Mouse (Mus musculus) kidney, postnatal 0 days (tissue): ENCODE measurements around the gene Casc3. TPM values are rescaled to one million over a fixed set of nuclear protein-coding genes. Genes with fewer than 3 reads are reported as not detected.
A peak's percentile ranks its signal among the peaks of the same experiment; 100 is the strongest.

Source experiments
- ATAC-seq: fragments of 200-750 bp; cut with Nextera tagmentation; replicated peaks from 2 replicates; pipeline ENCODE4 v1.8.0; 2017; ENCODE audit warnings: low read depth, moderate number of reproducible peaks, moderate TSS enrichment, moderate library complexity; ENCODE audit not compliant: low FRiP score
- DNase-seq: peaks from one replicate; pipeline ENCODE4 v3.0.0-alpha.2; 2016; ENCODE audit warnings: low spot score
- H3K27ac ChIP-seq: fragments of 300-500 bp; sonication (generic); 2 replicates; pipeline ENCODE4 v1.5.1; 2014; ENCODE audit warnings: mild to moderate bottlenecking
- H3K27me3 ChIP-seq: fragments of 300-500 bp; sonication (generic); 2 replicates; pipeline ENCODE4 v1.6.1; 2014; ENCODE audit warnings: low read length, mixed read lengths; ENCODE audit not compliant: insufficient read depth
- H3K36me3 ChIP-seq: fragments of 300-500 bp; sonication (generic); 2 replicates; pipeline ENCODE4 v1.6.1; 2014; ENCODE audit warnings: low read length, mixed read lengths; ENCODE audit not compliant: insufficient read depth
- H3K4me1 ChIP-seq: fragments of 300-500 bp; sonication (generic); replicated peaks from 2 replicates; pipeline ENCODE4 v1.6.1; 2014; ENCODE audit warnings: antibody characterized with exemption, low read length, mixed read lengths; ENCODE audit not compliant: insufficient read depth
- H3K4me2 ChIP-seq: fragments of 300-500 bp; sonication (generic); 2 replicates; pipeline ENCODE4 v1.6.1; 2014; ENCODE audit warnings: mild to moderate bottlenecking, low read length, moderate library complexity, mixed read lengths
- H3K4me3 ChIP-seq: fragments of 300-500 bp; sonication (generic); replicated peaks from 2 replicates; pipeline ENCODE4 v1.5.1; 2014; ENCODE audit warnings: low read depth, low read length
- H3K9ac ChIP-seq: fragments of 300-500 bp; sonication (generic); 2 replicates; pipeline ENCODE4 v1.6.1; 2014; ENCODE audit warnings: low read depth, low read length
- H3K9me3 ChIP-seq: fragments of 300-500 bp; sonication (generic); replicated peaks from 2 replicates; pipeline ENCODE4 v1.6.1; 2016; ENCODE audit warnings: low read length, inconsistent platforms, mixed read lengths
- CTCF ChIP-seq: IDR thresholded peaks from 2 replicates; pipeline ENCODE4 v1.5.1; 2016; ENCODE audit warnings: antibody characterized with exemption, low read depth, mild to moderate bottlenecking, moderate library complexity
- WGBS: fragments of 180-500 bp; shearing (Covaris S2); extraction: QIAGEN DNeasy Blood & Tissue Kit; methylation state at CpG from one replicate; pipeline ENCODE4 v1.1.7; 2014; 5-methylcytosine and 5-hydroxymethylcytosine counted together
- polyA plus RNA-seq: library from polyadenylated mRNA; unstranded; fragments of >200 nt; fragmentation: Nextera tagmentation; extraction: Ambion mirVana; gene quantifications from 2 replicates; pipeline ENCODE4 v1.2.1, GENCODE M21; 2015

The Casc3 gene
- polyA plus RNA-seq, 1 experiment from 2014 or later, result 25.7 TPM

DNA sequence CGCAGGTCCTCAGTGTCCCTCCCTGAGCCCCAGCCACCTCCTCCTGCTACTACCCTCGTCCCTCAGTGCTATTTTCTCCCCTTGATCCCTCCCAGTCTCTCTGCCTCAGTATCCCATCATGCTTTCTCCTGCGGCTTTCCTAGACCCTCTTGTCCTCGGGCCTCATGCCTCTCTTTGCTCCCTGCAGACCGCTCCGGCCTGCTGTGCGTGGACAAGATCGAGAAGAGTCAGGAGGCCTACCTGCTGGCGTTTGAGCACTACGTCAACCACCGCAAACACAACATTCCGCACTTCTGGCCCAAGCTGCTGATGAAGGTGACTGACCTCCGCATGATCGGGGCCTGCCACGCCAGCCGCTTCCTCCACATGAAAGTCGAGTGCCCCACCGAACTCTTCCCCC, 40.6 kb upstream of the Casc3 start:
- ATAC-seq (no peak), DNase-seq (no peak)
- no peak overlapping the region for H3K4me2 ChIP-seq
- no peak overlapping the region for H3K9ac ChIP-seq
- H3K9me3 ChIP-seq, result no peaks in the 10 kb centered on the region
- peaks cover 26% of the 10 kb centered on the region for H3K36me3 ChIP-seq
- H3K27ac ChIP-seq, result no peak overlapping the region
- H3K27me3 ChIP-seq, result no peaks in the 10 kb centered on the region
- no peak for TF ChIP-seq CTCF
- no peak overlapping the region for H3K4me3 ChIP-seq
- 75% methylated on average over 18 of the region's 18 CpGs for WGBS
- H3K4me1 ChIP-seq, result peaks cover 23% of the 10 kb centered on the region; the same call in 1 of the 2 replicates

DNA sequence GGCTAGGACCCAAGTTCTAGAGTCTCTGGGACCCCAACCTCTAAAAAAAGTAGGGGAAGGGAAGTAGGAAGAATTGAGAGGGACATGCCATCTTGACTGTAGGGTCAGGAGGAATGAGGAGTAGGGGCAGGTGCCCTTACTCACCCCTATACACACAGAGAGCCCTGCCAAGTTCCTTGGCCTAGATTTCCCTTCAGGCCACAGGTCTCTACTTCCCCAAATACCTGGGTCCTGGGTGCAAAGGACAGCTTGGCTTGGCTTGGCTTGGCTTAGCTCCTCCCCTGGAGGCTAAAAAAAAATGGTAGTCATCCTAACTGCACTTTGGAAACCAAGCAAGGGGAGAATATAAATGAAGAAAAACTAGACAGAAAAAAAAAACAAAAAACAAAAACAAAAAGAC, 40.0 kb upstream of the Casc3 start:
- no peak overlapping the region for H3K4me3 ChIP-seq
- H3K27ac ChIP-seq, result no peak overlapping the region
- no peaks in the 10 kb centered on the region for H3K9me3 ChIP-seq
- DNase-seq, result no peak
- H3K4me2 ChIP-seq, result no peak overlapping the region
- ATAC-seq, result no peak
- no peak overlapping the region for H3K9ac ChIP-seq
- peaks cover 26% of the 10 kb centered on the region for H3K36me3 ChIP-seq
- H3K27me3 ChIP-seq, result no peaks in the 10 kb centered on the region
- peaks cover 26% of the 10 kb centered on the region; the same call in 1 of the 2 replicates for H3K4me1 ChIP-seq
- no peak for TF ChIP-seq CTCF

GRCm38 (mm10) chr11:98765421-98766309, 39.0 kb upstream of the Casc3 start:
- ATAC-seq (no peak), DNase-seq (peak; percentile 61)
- 34% methylated on average over 8 of the region's 9 CpGs for WGBS
- TF ChIP-seq CTCF, result no peak
- H3K27me3 ChIP-seq, result no peaks in the 10 kb centered on the region
- H3K27ac ChIP-seq, result peak overlapping the region; percentile 36; the same call in 1 of the 2 replicates
- peaks cover 26% of the 10 kb centered on the region; the same call in 1 of the 2 replicates for H3K4me1 ChIP-seq
- no peaks in the 10 kb centered on the region for H3K9me3 ChIP-seq
- no peak overlapping the region for H3K4me3 ChIP-seq
- H3K36me3 ChIP-seq, result peaks cover 25% of the 10 kb centered on the region
- H3K9ac ChIP-seq, result no peak overlapping the region
- H3K4me2 ChIP-seq, result no peak overlapping the region; the same call in 1 of the 2 replicates

DNA sequence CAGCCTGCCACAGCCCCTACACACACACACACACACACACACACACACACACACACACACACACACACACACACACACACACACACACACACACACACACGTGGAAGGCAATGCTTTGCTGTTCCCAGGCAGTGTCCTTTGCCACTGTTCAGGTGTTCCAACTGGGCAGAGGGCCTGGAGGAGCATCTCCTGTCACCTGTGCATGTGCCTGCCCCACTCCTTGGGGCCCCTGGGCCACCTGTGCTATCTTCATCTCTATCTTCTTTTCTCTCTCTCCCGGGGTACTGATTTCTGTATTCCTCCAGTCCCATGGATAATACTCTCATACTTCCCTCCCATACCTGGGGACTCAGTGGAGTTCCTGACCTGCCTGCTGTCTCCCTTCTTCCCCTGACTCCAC, 38.4 kb upstream of the Casc3 start:
- H3K9me3 ChIP-seq, result no peaks in the 10 kb centered on the region
- peaks cover 26% of the 10 kb centered on the region; the same call in 1 of the 2 replicates for H3K4me1 ChIP-seq
- no peak overlapping the region for H3K4me2 ChIP-seq
- 42% methylated on average over 1 of the region's 2 CpGs for WGBS
- no peak overlapping the region for H3K4me3 ChIP-seq
- DNase-seq (no peak), ATAC-seq (no peak)
- TF ChIP-seq CTCF, result no peak
- H3K27ac ChIP-seq, result peak overlapping the region; percentile 36; the same call in 1 of the 2 replicates
- no peak overlapping the region for H3K9ac ChIP-seq
- no peaks in the 10 kb centered on the region for H3K27me3 ChIP-seq
- H3K36me3 ChIP-seq, result peaks cover 24% of the 10 kb centered on the region

- no peaks in the 10 kb centered on the region for H3K9me3 ChIP-seq
- ATAC-seq (0 out of 2 replicates have a peak, but pooled peaks have one; percentile 25), DNase-seq (no peak)
- H3K27me3 ChIP-seq, result no peaks in the 10 kb centered on the region
- WGBS, result 39% methylated on average over 5 of the region's 5 CpGs
- no peak overlapping the region for H3K27ac ChIP-seq
- H3K4me3 ChIP-seq, result no peak overlapping the region
- peaks cover 26% of the 10 kb centered on the region; the same call in 1 of the 2 replicates for H3K4me1 ChIP-seq
- H3K4me2 ChIP-seq, result 0 out of 2 replicates have a peak overlapping the region, but pooled peaks have one; percentile 45
- no peak for TF ChIP-seq CTCF
- peaks cover 23% of the 10 kb centered on the region for H3K36me3 ChIP-seq
- no peak overlapping the region for H3K9ac ChIP-seq
Measured at GRCm38 (mm10) chr11:98766816-98767215, 37.9 kb upstream of the Casc3 start.

DNA sequence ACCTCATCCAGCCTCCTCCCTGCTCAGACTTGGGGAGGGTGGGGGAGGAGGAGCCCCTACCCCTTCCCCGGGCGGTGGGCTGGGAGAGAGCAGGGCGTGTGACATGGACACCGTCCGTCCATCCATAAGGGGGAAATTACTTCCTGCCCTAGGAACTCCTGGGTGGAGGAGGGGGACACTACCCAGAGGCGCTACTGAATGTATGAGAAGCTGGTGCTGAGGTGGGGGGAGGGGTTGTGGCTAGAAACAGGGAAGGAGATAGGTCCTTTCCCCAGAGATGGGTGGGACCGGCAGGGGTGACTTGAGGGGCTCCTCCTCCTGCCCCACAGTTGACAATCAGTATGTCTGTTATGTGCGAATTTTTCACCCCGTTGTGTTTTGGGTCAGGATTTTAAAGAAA, 37.4 kb upstream of the Casc3 start:
- TF ChIP-seq CTCF, result no peak

More for the DNA sequence above, 37.4 kb upstream of the Casc3 start:
- Histone ChIP-seq H3K4me2 (peak overlapping the region; percentile 45; the same call in 1 of the 2 replicates), H3K9me3 (no peaks in the 10 kb centered on the region), H3K36me3 (peaks cover 20% of the 10 kb centered on the region), H3K27ac (no peak overlapping the region), H3K4me3 (no peak overlapping the region), H3K27me3 (no peaks in the 10 kb centered on the region), H3K9ac (0 out of 2 replicates have a peak overlapping the region, but pooled peaks have one; percentile 28), H3K4me1 (peaks cover 27% of the 10 kb centered on the region)
- DNase-seq (peak; percentile 65), ATAC-seq (0 out of 2 replicates have a peak, but pooled peaks have one; percentile 6)
- 10% methylated on average over 9 of the region's 9 CpGs for WGBS
